Mouse (Mus musculus) megakaryocyte, embryonic 14.5 days (primary cell): ENCODE measurements around the gene Foxo3.

Experiments
- FLI1 ChIP-seq: IDR thresholded peaks from 2 replicates; pipeline ENCODE4 v1.6.1; 2012; ENCODE audit warnings: low read length, inconsistent platforms, mixed read lengths
- GATA1 ChIP-seq: IDR thresholded peaks from 3 replicates; pipeline ENCODE4 v1.6.1; 2012; ENCODE audit warnings: mixed read lengths, low read length, inconsistent platforms, borderline replicate concordance

DNA sequence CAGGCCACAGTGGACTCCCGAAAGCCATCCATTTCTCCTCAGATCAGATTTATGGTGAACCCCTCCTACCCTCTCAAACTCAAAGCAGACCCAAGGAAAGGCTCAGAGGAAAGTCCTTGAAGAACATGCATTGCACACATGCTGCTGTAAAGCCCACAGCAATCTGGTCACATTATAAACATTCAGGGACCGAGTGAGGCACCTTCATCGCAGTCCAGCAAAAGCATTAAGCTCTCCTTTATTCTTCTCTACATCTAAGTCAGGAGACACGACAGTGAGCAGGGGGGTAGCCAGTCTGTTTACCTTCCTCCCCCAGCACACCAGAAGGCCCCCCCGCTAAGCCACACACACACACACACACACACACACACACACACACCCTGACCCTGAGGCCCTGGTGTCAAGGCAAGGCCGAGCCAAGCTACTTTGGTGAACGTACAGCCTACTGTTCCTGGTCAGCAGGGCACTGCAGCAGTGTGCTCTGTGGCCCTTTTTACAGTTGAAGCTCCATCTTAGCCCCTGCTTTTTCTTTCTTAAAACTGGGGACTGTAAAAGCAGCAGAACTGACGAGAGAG is 24.7 kb downstream of the Foxo3 start:
- TF ChIP-seq FLI1: no peak
- TF ChIP-seq GATA1: no peak
